Mouse (Mus musculus) lung, postnatal 0 days (tissue): Measurements from ENCODE around the gene Corin. TPM values are rescaled to one million over a fixed set of nuclear protein-coding genes. Genes with fewer than 3 reads are reported as not detected.
A peak's percentile ranks its signal among the peaks of the same experiment; 100 is the strongest.

ENCODE experiments used
- ATAC-seq: fragments of 200-750 bp; cut with Nextera tagmentation; 2 replicates; pipeline ENCODE4 v1.8.0; 2017; ENCODE audit warnings: moderate library complexity
- DNase-seq: peaks from one replicate; pipeline ENCODE4 v3.0.0-alpha.2; 2016; ENCODE audit warnings: low spot score
- H3K27ac ChIP-seq: fragments of 300-500 bp; sonication (generic); 2 replicates; pipeline ENCODE4 v1.5.1; 2014; ENCODE audit warnings: antibody characterized with exemption, mild to moderate bottlenecking, low read length, mixed read lengths
- H3K27me3 ChIP-seq: fragments of 300-500 bp; sonication (generic); replicated peaks from 2 replicates; pipeline ENCODE4 v1.6.1; 2014; ENCODE audit warnings: low read length, mixed read lengths; ENCODE audit not compliant: insufficient read depth
- H3K36me3 ChIP-seq: fragments of 300-500 bp; sonication (generic); 2 replicates; pipeline ENCODE4 v1.6.1; 2014; ENCODE audit warnings: low read length, mixed read lengths; ENCODE audit not compliant: insufficient read depth
- H3K4me1 ChIP-seq: fragments of 300-500 bp; sonication (generic); 2 replicates; pipeline ENCODE4 v1.6.1; 2014; ENCODE audit warnings: antibody characterized with exemption, low read depth, low read length, mixed read lengths; ENCODE audit not compliant: insufficient read depth
- H3K4me2 ChIP-seq: fragments of 300-500 bp; sonication (generic); replicated peaks from 2 replicates; pipeline ENCODE4 v1.6.1; 2014; ENCODE audit warnings: low read depth, mild to moderate bottlenecking, low read length, moderate library complexity, mixed read lengths
- H3K4me3 ChIP-seq: fragments of 300-500 bp; sonication (generic); 2 replicates; pipeline ENCODE4 v1.5.1; 2014; ENCODE audit warnings: low read depth, low read length
- H3K9ac ChIP-seq: fragments of 300-500 bp; sonication (generic); replicated peaks from 2 replicates; pipeline ENCODE4 v1.6.1; 2014; ENCODE audit warnings: low read depth, mild to moderate bottlenecking
- H3K9me3 ChIP-seq: fragments of 300-500 bp; sonication (generic); 2 replicates; pipeline ENCODE4 v1.6.1; 2016; ENCODE audit warnings: low read length, mixed read lengths
- CTCF ChIP-seq: IDR thresholded peaks from 2 replicates; pipeline ENCODE4 v1.5.1; 2016; ENCODE audit warnings: antibody characterized with exemption, mild to moderate bottlenecking
- EP300 ChIP-seq: IDR thresholded peaks from 2 replicates; pipeline ENCODE4 v1.6.1; 2016; ENCODE audit warnings: antibody characterized with exemption, mild to moderate bottlenecking, control low read depth
- WGBS: fragments of 180-500 bp; shearing (Covaris S2); extraction: QIAGEN DNeasy Blood & Tissue Kit; methylation state at CpG from one replicate; pipeline ENCODE4 v1.1.7; 2014; 5-methylcytosine and 5-hydroxymethylcytosine counted together
- polyA plus RNA-seq: library from polyadenylated mRNA; unstranded; fragments of >200 nt; fragmentation: Nextera tagmentation; extraction: Ambion mirVana; gene quantifications from 2 replicates; pipeline ENCODE4 v1.2.1, GENCODE M21; 2015

The Corin gene
- polyA plus RNA-seq, 1 experiment from 2014 or later: 0.85 TPM

DNA sequence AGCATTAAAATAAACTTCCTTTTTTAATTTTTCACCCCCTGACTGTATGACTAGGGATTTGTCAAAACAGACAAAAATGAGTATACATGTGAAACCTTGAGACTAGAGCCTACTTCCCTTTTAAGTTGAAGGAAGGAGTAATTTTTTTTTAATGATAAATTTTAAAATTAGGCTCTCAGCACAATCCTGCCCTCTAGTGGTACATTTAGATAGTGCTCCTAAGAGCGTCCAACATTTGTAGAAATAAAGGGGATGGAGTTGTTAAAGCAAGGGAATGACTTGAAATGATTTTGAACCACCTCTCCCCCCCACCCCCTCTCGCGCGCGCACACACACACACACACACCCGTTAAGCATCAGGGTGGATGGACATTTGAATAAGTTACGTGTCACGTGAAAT, 234.6 kb downstream of the Corin start:
- no peak overlapping the region for H3K27ac ChIP-seq
- no peak overlapping the region for H3K4me3 ChIP-seq
- no peak overlapping the region for H3K4me2 ChIP-seq
- H3K36me3 ChIP-seq: peaks cover 19% of the 10 kb centered on the region; the same call in 1 of the 2 replicates
- TF ChIP-seq CTCF: peak; percentile 79
- peak; percentile 39; the same call in 1 of the 2 replicates for TF ChIP-seq EP300
- DNase-seq (peak; percentile 72), ATAC-seq (no peak)
- H3K27me3 ChIP-seq: no peaks in the 10 kb centered on the region
- WGBS: 44% methylated on average over 8 of the region's 8 CpGs
- no peaks in the 10 kb centered on the region for H3K9me3 ChIP-seq
- H3K4me1 ChIP-seq: no peaks in the 10 kb centered on the region
- no peak overlapping the region for H3K9ac ChIP-seq

DNA sequence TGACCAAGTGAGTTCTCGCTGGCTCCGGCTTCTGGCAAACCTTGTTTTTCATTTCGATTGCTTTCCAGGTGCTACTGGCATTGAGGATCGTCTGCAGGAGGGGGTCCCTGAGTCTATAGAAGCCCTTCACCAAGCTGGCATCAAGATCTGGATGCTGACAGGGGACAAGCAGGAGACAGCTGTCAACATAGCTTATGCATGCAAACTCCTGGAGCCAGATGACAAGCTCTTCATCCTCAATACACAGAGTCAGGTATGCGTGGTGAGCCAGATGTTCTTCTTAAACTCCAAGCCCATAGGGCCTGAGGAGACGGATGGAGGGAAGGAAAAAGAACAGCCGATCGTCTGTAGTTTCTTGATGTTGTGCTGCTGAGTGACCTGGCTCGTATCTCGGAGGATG, 235.1 kb downstream of the Corin start:
- ATAC-seq (no peak), DNase-seq (no peak)
- 75% methylated on average over 10 of the region's 10 CpGs for WGBS
- Histone ChIP-seq H3K4me1 (no peaks in the 10 kb centered on the region), H3K36me3 (peaks cover 19% of the 10 kb centered on the region; the same call in 1 of the 2 replicates), H3K27ac (no peak overlapping the region), H3K9me3 (no peaks in the 10 kb centered on the region), H3K27me3 (no peaks in the 10 kb centered on the region), H3K4me2 (no peak overlapping the region), H3K4me3 (no peak overlapping the region), H3K9ac (no peak overlapping the region)
- no peak for TF ChIP-seq CTCF
- no peak for TF ChIP-seq EP300

DNA sequence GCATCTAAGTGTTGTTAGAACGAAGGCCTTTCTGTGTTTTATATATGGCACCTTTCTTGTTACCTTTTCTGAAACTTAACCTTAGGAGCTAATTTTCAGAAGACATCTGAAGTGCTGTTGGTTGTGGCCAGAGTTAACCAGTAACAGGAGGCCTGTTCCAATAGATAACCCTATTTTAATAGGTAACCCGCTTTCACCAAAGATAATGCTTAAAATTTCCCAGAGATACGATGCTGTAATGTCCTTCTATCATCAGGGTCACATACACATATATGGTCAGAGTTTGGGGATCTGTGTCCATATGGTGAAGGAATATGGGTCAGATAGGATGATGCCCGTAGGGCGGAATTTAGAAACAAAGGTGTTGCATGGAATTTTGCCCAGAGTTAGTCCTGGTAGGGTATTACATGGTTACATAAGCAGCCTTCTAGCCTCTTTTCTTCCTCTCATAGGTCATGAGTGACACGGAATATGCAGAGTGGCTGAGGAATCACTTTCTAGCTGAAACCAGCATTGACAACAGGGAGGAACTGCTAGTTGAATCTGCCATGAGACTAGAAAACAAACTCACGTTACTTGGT, 237.2 kb downstream of the Corin start:
- H3K4me3 ChIP-seq: no peak overlapping the region
- no peaks in the 10 kb centered on the region for H3K9me3 ChIP-seq
- no peak for TF ChIP-seq CTCF
- TF ChIP-seq EP300: no peak
- no peak overlapping the region for H3K4me2 ChIP-seq
- H3K4me1 ChIP-seq: no peaks in the 10 kb centered on the region
- WGBS: 92% methylated on average over 7 of the region's 7 CpGs
- no peak overlapping the region for H3K9ac ChIP-seq
- no peak overlapping the region for H3K27ac ChIP-seq
- ATAC-seq: no peak
- peaks cover 16% of the 10 kb centered on the region; the same call in 1 of the 2 replicates for H3K36me3 ChIP-seq
- H3K27me3 ChIP-seq: no peaks in the 10 kb centered on the region
- no peak for DNase-seq

DNA sequence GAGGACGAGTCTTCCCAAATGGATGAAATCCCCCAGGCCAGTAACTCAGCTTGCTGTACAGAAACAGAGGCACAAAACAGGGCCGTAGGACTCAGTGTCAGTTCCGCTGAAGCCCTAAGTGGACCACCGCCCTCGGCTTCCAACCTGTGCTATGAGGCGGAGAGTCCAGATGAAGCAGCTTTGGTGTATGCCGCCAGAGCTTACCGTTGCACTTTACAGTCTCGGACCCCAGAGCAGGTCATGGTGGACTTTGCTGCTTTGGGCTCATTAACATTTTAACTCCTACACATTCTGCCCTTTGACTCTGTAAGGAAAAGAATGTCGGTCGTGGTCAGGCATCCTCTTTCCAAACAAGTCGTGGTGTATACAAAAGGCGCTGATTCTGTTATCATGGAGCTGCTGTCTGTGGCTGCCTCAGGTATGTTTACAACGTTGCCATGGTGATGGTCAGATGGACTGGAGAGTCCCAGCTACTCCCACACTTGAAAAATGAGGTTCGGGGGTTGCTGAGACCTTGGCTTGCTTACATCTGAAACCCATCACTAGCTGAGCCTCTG, 240.0 kb downstream of the Corin start:
- Histone ChIP-seq H3K4me2 (no peak overlapping the region), H3K36me3 (0 out of 2 replicates have a peak, but pooled peaks cover 15% of the 10 kb centered on the region), H3K27ac (no peak overlapping the region), H3K4me1 (no peaks in the 10 kb centered on the region), H3K4me3 (no peak overlapping the region), H3K9me3 (no peaks in the 10 kb centered on the region), H3K27me3 (no peaks in the 10 kb centered on the region), H3K9ac (no peak overlapping the region)
- 51% methylated on average over 15 of the region's 15 CpGs for WGBS
- ATAC-seq (no peak), DNase-seq (no peak)
- TF ChIP-seq EP300: no peak
- no peak for TF ChIP-seq CTCF

DNA sequence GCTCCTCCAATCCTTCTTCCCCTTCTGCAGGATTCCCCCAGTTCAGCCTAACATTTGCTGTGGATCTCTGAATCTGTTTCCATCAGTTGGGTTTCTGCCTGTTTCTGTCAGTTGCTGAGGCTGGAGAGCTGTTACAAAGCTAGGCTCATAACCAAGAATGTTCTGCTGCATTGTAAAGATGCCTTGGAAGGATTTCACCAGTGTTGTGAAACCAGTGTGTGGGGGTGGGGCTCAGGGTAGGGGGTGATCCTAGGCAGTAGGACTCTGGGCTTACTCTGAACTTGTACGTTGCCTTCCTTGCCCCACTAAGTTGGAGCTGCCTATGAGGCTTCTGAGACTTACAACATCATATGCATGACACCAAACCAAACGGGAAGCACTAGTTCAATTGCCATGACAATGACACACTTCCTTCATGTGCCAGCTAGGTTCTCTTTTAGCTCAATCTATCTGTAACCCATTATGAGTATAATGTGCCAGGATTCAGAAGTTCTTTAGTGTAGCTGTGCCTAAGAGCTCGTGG, 242.4 kb downstream of the Corin start:
- no peaks in the 10 kb centered on the region for H3K9me3 ChIP-seq
- H3K4me1 ChIP-seq: no peaks in the 10 kb centered on the region
- H3K27me3 ChIP-seq: no peaks in the 10 kb centered on the region
- ATAC-seq: peak; percentile 38
- peak; percentile 45 for DNase-seq
- no peak overlapping the region for H3K4me2 ChIP-seq
- no peak overlapping the region for H3K27ac ChIP-seq
- H3K36me3 ChIP-seq: 0 out of 2 replicates have a peak, but pooled peaks cover 9% of the 10 kb centered on the region
- WGBS: 75% methylated on average over 3 of the region's 3 CpGs
- H3K9ac ChIP-seq: no peak overlapping the region
- TF ChIP-seq CTCF (no peak), EP300 (no peak)
- no peak overlapping the region for H3K4me3 ChIP-seq

DNA sequence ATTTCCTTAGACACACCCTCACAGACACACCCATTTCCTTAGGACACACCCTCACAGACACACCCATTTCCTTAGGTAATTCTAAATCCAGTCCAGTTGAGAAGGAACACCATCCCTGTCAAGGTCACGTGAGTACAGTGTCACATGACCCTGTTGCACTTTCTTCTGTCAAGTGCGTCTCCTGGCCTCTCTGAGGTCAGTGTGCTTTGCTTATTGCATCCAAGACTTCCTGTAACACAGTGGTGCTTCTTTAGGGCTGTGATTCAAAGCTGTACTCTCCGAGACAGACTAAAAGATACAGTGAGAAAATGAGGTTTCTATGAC, 245.0 kb downstream of the Corin start:
- ATAC-seq (peak; percentile 74), DNase-seq (peak; percentile 44)
- WGBS: 60% methylated on average over 3 of the region's 3 CpGs
- 0 out of 2 replicates have a peak, but pooled peaks cover 6% of the 10 kb centered on the region for H3K36me3 ChIP-seq
- H3K4me2 ChIP-seq: no peak overlapping the region
- no peaks in the 10 kb centered on the region for H3K9me3 ChIP-seq
- no peak overlapping the region for H3K27ac ChIP-seq
- H3K4me3 ChIP-seq: no peak overlapping the region
- no peaks in the 10 kb centered on the region for H3K27me3 ChIP-seq
- no peak overlapping the region for H3K9ac ChIP-seq
- H3K4me1 ChIP-seq: no peaks in the 10 kb centered on the region
- TF ChIP-seq EP300 (no peak), CTCF (no peak)
